Mouse (Mus musculus): Measurements from ENCODE around the gene Cntnap3.

Gene Cntnap3

DNA sequence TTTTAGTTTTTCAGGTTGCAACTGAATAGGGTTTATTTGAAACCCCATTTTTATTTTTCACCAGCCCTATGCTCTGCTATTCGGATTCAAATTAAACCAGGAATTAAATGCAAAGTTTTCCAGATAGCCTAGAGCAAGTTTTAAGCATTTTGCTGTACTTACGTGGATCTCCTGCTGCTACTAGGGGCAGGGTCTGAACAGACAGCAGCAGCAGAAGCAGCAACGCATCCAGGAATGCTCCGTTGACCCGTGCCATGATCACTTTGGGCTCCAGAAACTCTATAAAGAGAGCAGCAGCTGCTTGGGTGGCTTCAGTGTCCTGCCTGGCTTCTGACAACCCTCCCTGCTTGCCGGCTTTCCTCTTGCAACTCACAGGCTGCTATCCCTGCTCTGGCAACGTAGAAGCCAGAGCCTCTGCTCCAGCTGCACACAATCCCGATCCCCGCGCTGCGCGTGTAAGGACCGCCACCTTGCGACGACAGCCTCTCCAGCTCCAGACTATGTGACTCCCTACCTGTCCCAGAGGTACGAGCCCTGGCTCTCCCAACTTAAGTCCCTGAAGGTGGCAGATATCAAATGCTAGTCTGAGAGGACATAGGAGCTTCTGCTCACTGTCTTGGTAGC, at the start of gene Cntnap3:
Gene Cntnap3 (minus strand): TSS at position 371 of the 624 bp plus-strand sequence.
- DNase-seq = peak; percentile 4 to 27

DNA sequence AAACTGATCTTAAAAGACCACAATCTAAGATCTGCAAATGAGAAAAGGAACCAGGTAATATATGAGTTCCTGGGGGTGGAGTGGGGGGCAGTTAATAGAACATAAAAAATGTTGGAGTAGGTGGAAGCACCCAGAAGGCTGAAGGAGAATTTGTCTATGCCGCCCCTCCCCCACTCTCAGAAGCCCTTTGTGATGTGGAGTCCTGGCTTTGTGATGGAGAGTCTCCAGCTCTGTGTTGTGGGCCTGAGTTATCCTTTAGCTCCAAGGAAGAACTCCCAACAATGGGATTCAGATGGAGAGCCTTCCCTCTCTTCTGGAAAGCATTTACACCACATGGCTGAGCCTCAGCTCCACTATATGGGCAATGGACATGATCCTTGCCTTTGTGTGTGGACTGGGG, 13.4 kb upstream of the Cntnap3 start, which contains the start of gene Spata31:
Gene Spata31 (plus strand): TSS at position 216 of the 400 bp plus-strand sequence.
- DNase-seq = no peak

DNA sequence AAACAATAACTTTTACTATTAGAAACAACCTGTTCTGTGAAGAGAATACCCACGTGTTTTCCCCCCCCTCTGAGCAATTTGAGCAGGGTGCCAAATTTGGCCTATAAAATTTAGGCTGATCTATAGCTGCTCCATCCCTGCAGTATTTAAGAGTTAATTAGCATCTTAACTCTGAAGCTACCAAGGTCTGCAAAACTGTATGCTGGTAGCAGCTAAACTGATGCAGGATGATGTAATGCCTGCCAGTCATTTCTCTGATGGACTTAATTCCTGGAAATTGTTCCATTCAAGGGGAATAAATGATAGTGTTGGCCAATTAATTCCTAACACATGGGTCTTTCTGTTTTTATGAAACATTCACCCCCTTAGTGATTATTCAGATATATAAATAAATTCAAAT, 623 bp downstream of the Cntnap3 start:
- DNase-seq = no peak

DNA sequence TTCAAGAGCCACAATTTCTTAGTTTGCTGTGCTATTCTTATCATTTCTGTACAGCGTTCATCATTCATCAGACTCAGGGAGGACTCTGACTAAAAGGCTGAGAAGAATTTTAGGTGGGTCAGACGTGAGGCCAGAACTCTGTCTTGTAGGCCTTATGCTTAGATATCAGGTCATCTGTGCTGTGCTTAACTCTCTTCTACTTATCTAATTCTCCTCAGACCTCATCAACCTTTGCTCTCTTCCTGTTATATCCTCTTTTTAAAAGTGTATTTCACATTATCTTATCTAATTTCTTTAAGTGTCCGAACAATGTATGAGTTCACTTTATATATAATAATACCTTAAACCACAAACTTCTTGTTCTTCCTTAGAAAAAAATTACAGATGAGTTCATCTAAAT, 38.4 kb downstream of the Cntnap3 start:
- DNase-seq = no peak

DNA sequence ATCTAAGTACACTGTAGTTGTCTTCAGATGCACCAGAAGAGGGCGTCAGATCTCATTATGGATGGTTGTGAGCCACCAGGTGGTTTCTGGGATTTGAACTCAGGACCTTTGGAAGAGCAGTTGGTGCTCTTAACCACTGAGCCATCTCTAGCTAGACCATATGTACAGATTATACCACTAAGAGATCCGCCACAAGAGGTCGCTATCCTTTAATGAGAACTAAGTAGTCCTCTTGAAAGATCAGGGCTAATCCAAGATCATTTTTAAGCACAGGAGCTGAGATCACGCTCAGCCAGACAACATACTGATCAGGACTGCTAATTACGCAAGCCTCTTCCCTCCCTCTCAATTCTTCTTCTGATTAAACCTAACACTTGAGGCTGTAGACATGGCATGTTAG, 78.9 kb downstream of the Cntnap3 start:
- DNase-seq = peak; percentile 2 to 12

DNA sequence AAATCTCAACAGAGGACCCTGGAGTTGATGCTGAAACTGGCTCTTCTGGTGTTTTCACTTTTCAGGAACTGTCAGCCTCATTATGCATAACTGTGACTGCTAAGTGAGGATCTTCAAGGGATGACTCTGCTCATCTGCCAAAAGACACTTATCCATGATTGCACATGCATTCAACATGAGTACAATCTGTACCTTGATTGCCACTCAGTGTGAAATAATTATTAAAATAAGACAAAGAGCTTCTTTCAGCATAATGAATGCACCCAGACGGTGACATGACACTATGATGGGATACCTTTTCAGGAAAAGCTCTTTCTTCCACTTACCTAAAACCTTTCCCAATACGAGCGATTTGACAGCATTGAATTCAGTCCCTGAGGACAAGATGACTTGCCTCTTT, 158.4 kb downstream of the Cntnap3 start:
- no peak for DNase-seq

DNA sequence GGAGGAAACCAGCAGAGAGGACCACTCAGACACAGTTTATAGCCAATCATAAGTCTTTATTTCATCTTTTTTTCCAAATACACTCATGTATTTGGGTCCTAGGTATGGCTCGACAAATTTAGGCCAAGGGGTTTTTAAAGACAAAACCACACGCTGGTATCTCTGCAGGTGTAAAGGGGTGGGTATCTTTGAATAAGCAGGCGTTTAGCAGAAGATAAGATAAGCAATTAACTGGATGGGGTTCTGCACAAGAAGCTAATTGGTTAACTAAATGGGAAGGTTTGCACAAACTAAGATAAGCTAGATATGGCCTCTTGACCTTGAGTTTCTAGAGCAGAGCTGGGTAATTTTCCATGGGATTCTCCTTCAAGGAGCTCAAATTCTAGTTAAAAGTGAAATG, 171.5 kb downstream of the Cntnap3 start:
- no peak for DNase-seq

DNA sequence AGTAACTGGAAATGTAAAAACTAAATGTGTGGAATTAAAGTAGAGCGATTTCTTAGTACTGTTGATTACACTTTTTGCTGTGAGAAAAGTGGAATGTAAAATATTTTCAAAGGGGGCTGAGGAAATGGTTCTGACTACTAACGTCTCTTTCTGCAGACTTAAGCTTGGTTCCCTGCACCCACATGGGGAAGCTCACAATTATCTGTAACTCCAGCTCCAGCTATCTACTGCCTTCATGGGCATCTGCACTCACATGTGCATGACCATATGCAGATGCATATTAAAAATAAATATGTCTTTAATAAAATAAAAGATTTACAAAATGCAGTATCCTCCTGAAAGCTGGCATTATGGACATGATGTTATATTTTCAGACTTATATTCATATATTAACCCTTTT, 187.0 kb downstream of the Cntnap3 start:
- DNase-seq = no peak

DNA sequence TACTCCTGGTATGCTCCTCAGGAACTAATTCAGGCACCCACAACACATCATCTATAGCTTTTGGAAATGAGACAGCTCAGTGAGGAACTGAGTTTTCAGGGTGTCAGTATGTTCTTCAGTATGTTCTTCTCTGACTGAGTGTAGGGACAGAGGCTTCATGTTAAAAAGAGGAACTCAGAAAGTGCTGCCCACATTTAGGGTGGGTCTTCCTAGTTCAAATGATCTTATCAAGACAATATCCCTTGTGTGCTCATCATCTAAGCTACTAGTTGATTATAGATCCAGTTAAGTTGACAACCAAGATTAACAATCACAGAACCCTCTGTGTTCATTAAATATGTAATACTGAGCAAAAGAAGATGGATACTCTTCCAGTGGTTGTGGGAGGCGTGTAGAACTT, 211.3 kb downstream of the Cntnap3 start:
- no peak for DNase-seq
